Mouse (Mus musculus): ENCODE measurements around the gene Car5b. TPM values are rescaled to one million over a fixed set of nuclear protein-coding genes. Genes with fewer than 3 reads are reported as not detected.

Gene Car5b
- total RNA-seq, 4 experiments from 2014 or later = 0.44 to 1.5 (median 0.63) TPM

GRCm38 (mm10) chrX:163958467-163958875, 69.3 kb downstream of the Car5b start, which contains the start of gene Zrsr2:
Gene Zrsr2 (minus strand): TSS chrX:163958661.
- DNase-seq (ENCODE audit: low spot score) = peak; percentile 87

GRCm38 (mm10) chrX:163957803-163958466, 69.9 kb downstream of the Car5b start:
- DNase-seq (ENCODE audit: low spot score) = peak; percentile 45

DNA sequence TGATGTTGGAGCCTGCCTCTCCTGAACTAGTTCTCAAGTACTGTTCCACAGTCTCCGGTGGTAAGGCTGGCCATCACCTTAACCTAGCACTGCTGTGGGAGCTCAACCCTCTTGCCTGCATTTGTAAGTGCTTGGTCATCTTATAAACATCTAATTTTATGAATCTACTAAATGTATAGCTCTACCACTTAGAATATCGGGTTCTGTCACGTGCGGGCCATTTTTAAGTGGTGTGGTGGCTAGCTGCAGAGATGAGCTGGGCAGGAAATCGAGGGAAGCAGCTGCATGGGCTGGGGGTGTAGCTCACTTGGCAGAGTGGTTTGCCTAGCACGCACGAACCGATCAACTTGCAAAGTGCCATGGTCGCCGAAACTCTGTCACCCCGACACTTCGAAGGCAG, 70.4 kb downstream of the Car5b start:
- DNase-seq (ENCODE audit: low spot score) = no peak

GRCm38 (mm10) chrX:163951618-163952017, 76.2 kb downstream of the Car5b start:
- DNase-seq (ENCODE audit: low spot score) = no peak

- no peak for DNase-seq (ENCODE audit: low spot score)
These were observed 83.4 kb downstream of the Car5b start for GRCm38 (mm10) chrX:163944381-163944780.

DNA sequence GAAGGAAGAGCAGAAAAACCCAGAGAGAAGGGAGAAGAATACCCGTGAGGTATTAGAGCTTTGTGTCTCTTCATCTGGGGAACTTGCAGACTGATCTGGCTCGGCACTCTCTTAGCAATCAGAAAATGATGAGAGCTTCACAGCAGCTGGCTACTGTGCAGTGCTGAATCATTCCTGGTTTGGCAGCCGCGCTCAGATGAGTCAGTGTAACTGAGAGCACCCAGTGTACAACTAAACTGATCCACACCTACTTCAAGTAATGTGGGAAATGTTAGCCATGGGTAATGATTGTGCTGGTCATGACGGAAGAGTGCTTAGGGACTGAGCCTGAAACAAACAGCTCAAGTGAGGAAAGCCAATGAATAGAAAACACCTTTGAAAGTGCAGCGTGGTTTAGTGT, 89.2 kb downstream of the Car5b start:
- peak; percentile 35 for DNase-seq (ENCODE audit: low spot score)

DNA sequence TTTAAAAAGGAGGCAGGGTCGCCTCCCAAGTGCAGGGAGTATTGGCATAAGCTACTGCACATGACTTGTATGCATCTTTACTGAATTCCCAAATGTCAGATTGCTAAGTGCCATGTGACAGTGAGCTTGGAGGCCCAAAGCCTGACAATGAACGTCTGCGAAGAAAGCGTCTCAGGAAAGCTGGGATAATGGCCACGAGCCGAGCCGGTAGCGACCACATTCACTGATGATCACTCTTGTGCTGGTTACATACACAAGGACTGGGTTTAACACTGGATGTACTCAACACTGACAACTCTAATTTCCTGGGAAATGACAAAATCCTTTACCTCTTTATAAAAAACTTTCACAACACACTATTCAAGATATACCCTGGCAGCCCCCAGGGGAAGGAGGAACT, 93.1 kb downstream of the Car5b start:
- DNase-seq (ENCODE audit: low spot score) = no peak

DNA sequence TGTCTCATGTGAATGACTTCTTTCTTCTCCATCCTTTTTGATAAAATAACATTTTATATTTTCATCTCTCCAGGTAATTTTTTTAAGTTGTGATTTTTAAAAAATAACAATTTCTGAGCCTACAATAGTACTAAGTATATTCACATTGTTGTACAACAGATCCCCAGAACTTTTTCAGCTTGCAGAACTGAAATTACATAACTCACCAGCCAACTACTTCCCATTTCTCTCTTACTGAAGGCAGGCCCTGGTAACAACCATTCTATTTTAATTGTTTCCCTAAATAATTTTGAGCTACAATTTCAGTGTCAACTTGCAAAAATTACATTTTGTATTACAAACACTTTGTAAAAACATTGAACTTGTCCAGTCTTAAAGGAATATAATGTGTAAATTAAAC, 98.2 kb downstream of the Car5b start:
- DNase-seq (ENCODE audit: low spot score) = no peak

Other genes with a start within 250 kb of the Car5b start
- 10 to 100 TPM; 18.5 to 36.3 (median 27.2) TPM for gene Ap1s2, start 119.0 kb downstream of the Car5b start, total RNA-seq (2022)
- gene Zrsr2, start 69.3 kb downstream of the Car5b start, total RNA-seq (2022) = 10 to 100 TPM in 3 of 4 experiments, 1 to 10 TPM in 1; 6.4 to 11.5 (median 11.1) TPM
- gene Siah1b, start 48.5 kb upstream of the Car5b start, total RNA-seq (2022) = 1 to 10 TPM; 3.7 to 4.7 (median 4.3) TPM
- gene Cltrn, start 60.8 kb upstream of the Car5b start, total RNA-seq (2022) = not detected
- gene Ace2, start 111.3 kb upstream of the Car5b start, total RNA-seq (2022) = 1 to 10 TPM in 2 of 4 experiments, under 1 TPM in 2; 0.57 to 1.4 (median 0.89) TPM
- 1 to 10 TPM; 1.9 to 3.0 (median 2.2) TPM for gene Bmx, start 230.2 kb upstream of the Car5b start, total RNA-seq (2022)
- 10 to 100 TPM in 2 of 4 experiments, 1 to 10 TPM in 2; 7.1 to 10.8 (median 9.7) TPM for gene Pir, start 241.4 kb upstream of the Car5b start, total RNA-seq (2022)

Data from heart, adult 8-10 months (tissue).